Comparison of ENCODE assay signal across 1 mouse cellular context in the genomic region with DNA sequence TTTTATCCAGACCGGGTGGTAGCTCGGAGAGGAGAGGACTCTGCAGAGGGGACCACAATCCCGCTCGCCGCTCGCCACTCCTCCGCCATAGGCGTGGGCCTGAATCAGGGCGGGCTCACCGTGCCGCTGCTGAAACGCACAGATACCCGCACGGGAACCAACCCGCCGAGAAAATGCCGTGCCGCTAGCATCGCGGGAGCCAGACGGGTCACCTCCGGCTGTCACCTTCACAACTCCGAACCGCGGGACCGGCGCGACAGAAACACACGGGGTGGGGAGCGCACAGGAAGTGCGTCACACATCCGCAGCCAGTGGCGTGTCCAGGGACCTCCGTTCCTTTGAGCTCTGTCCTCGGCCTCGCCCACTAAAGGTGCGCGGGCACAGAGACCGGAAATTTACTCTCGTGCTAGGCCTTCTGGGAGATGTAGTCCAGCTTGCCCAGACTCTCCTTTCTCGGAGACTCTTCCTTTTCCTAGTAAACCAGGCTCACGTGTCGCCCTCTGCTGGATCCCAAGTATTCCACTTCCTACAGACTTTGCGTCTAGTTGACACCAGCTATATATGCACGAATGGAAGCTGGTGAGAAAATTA.
TF ChIP-seq lines count a peak whose summit lies in the region.

A gene (minus strand): TSS at position 375 of the 591 bp plus-strand sequence.

TF ChIP-seq in CH12.LX, 34 proteins besides CTCF, POLR2A, EP300 and RAD21 (continued from another document):
- TF ChIP-seq CHD2 (IDR thresholded peaks at IDR 0.05; ENCODE audit: low read length) = peak; percentile 91
- peak; percentile 65; the same call in 1 of the 2 replicates for TF ChIP-seq TBP (conservative IDR thresholded peaks at IDR 0.05; ENCODE audit: low read depth, low read length)
- peak; percentile 47; the same call in 1 of the 2 replicates for TF ChIP-seq RCOR1 (conservative IDR thresholded peaks at IDR 0.05; ENCODE audit: low read depth, low read length)
- peak; percentile 94 for TF ChIP-seq MAX (IDR thresholded peaks at IDR 0.05; ENCODE audit: low read length)
- no peak for TF ChIP-seq JUN (IDR thresholded peaks at IDR 0.05; ENCODE audit: insufficient read depth, low read depth, low read length)
- TF ChIP-seq MAZ (IDR thresholded peaks at IDR 0.05; ENCODE audit: low read depth, low read length) = peak; percentile 62; the same call in 1 of the 2 replicates
- TF ChIP-seq ZNF384 (IDR thresholded peaks at IDR 0.05; ENCODE audit: low read depth, low read length) = no peak
- peak; percentile 99 for TF ChIP-seq SIN3A (IDR thresholded peaks at IDR 0.05; ENCODE audit: low read length)
- TF ChIP-seq ZMIZ1 (IDR thresholded peaks at IDR 0.05; ENCODE audit: low read depth, low read length) = no peak; the same call in 1 of the 2 replicates
- TF ChIP-seq USF2 (conservative IDR thresholded peaks at IDR 0.05; ENCODE audit: low read depth, low read length) = no peak
- TF ChIP-seq MXI1 (IDR thresholded peaks at IDR 0.05; ENCODE audit: low read depth, low read length) = peak; percentile 97
- no peak for TF ChIP-seq PAX5 (IDR thresholded peaks at IDR 0.05; ENCODE audit: low read length)
- TF ChIP-seq NELFE (IDR thresholded peaks at IDR 0.05; ENCODE audit: low read depth, low read length) = peak; percentile 91
- TF ChIP-seq GABPA (IDR thresholded peaks at IDR 0.05; ENCODE audit: insufficient replicate concordance, low read depth, low read length) = peak; percentile 87; the same call in 1 of the 2 replicates
- TF ChIP-seq NRF1 (IDR thresholded peaks at IDR 0.05; ENCODE audit: low read depth, low read length) = peak; percentile 87
- no peak for TF ChIP-seq CHD1 (IDR thresholded peaks at IDR 0.05; ENCODE audit: low read depth, low read length)
- TF ChIP-seq MAFK (IDR thresholded peaks at IDR 0.05; ENCODE audit: insufficient replicate concordance, low read length) = peak; percentile 36; the same call in 1 of the 2 replicates
- 0 out of 2 replicates have a peak, but pooled peaks have one; percentile 6 for TF ChIP-seq USF1 (IDR thresholded peaks at IDR 0.05; ENCODE audit: low read depth, low read length)
- TF ChIP-seq IRF4 (IDR thresholded peaks at IDR 0.05; ENCODE audit: low read depth, low read length) = peak; percentile 68
